Mouse (Mus musculus): Measurements from ENCODE around the gene Gm42372. TPM values are rescaled to one million over a fixed set of nuclear protein-coding genes. Genes with fewer than 3 reads are reported as not detected.

Gm42372 gene
- polyA plus RNA-seq, 1 experiment from 2014 or later: 0.93 TPM

DNA sequence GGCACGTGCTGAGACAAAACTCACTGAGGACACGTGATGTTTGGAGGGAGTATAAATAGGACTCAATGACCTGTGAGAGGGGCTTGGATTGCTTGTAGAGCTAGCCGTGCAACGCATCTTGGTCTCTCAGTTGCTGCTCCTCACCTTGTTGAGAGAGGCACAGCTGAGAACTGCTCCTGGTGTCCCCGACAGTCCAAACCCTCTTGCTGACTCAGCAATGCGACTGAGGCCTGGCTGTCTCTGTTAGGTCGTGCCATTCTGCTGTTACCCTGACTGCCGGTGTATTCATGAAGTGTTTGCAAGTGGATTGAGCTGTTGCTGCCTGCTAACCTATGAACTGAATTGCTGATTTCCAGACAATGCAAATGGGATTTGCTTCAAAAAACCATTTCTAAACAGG, 6.6 kb upstream of the Gm42372 start:
- no peak overlapping the region for H3K4me3 ChIP-seq
- H3K27ac ChIP-seq: no peak overlapping the region
- H3K36me3 ChIP-seq: no peaks in the 10 kb centered on the region
- H3K9me3 ChIP-seq: no peaks in the 10 kb centered on the region
- no peak for DNase-seq (ENCODE audit: low spot score)
- no peaks in the 10 kb centered on the region for H3K27me3 ChIP-seq (ENCODE audit: insufficient read depth, poor library complexity, severe bottlenecking)
- 63% methylated on average over 8 of the region's 8 CpGs for WGBS
- peaks cover 16% of the 10 kb centered on the region; the same call in 1 of the 2 replicates for H3K4me1 ChIP-seq (replicated peaks)

GRCm38 (mm10) chr7:16978173-16978572, 4.7 kb upstream of the Gm42372 start:
- Histone ChIP-seq H3K36me3 (no peaks in the 10 kb centered on the region), H3K27me3 (ENCODE audit: insufficient read depth, poor library complexity, severe bottlenecking) (no peaks in the 10 kb centered on the region), H3K4me3 (no peak overlapping the region), H3K4me1 (replicated peaks) (peaks cover 30% of the 10 kb centered on the region), H3K27ac (no peak overlapping the region), H3K9me3 (no peaks in the 10 kb centered on the region)
- DNase-seq (ENCODE audit: low spot score): no peak
- 75% methylated on average over 6 of the region's 6 CpGs for WGBS

DNA sequence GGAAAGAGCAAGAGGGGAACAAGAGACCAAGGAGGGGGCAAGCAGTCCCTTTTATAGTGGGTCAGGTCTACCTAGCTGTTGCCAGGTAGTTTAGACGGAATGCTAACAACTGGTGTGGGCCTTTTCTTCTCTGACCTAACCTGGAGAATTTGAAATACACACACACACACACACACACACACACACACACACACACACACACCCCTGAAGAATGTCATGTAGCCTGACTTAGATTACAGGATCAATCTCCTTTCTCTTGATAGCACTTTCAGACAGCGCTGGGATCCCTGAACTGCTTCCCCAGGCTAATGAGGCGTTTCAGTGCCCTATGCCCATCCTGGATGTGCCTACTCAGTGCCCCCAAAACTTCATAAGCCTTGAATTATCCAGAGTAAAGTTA, 4.3 kb upstream of the Gm42372 start:
- no peak for DNase-seq (ENCODE audit: low spot score)
- Histone ChIP-seq H3K9me3 (no peaks in the 10 kb centered on the region), H3K4me1 (replicated peaks) (peaks cover 34% of the 10 kb centered on the region), H3K4me3 (no peak overlapping the region), H3K27me3 (ENCODE audit: insufficient read depth, poor library complexity, severe bottlenecking) (no peaks in the 10 kb centered on the region), H3K36me3 (no peaks in the 10 kb centered on the region), H3K27ac (no peak overlapping the region)
- 90% methylated on average over 3 of the region's 3 CpGs for WGBS

DNA sequence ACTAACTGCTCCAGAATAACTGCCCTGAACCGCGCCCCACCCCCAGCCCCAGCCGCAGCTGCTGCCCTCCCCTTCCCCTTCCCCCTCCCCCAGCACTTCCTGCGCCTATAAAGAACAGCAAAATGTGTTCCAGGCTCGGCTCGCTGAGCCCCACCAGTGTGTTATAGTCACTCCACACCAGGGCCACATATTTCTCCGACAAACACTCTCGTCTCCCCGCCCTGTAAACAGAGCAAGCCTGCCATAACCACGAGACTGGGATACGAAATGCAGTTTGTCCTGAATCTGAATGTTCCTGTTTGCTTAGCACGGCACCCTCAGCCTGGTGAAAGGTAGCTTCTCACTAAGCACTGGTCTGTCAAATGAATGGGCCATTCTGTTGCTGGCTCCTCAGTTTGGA, 2.5 kb upstream of the Gm42372 start:
- peaks cover 42% of the 10 kb centered on the region for H3K4me1 ChIP-seq (replicated peaks)
- H3K9me3 ChIP-seq: no peaks in the 10 kb centered on the region
- peak overlapping the region; percentile 87 for H3K27ac ChIP-seq
- peak; percentile 57 for DNase-seq (ENCODE audit: low spot score)
- H3K36me3 ChIP-seq: peaks cover 3% of the 10 kb centered on the region; the same call in 1 of the 2 replicates
- 10% methylated on average over 12 of the region's 12 CpGs for WGBS
- H3K27me3 ChIP-seq (ENCODE audit: insufficient read depth, poor library complexity, severe bottlenecking): no peaks in the 10 kb centered on the region
- H3K4me3 ChIP-seq: peak overlapping the region; percentile 41

DNA sequence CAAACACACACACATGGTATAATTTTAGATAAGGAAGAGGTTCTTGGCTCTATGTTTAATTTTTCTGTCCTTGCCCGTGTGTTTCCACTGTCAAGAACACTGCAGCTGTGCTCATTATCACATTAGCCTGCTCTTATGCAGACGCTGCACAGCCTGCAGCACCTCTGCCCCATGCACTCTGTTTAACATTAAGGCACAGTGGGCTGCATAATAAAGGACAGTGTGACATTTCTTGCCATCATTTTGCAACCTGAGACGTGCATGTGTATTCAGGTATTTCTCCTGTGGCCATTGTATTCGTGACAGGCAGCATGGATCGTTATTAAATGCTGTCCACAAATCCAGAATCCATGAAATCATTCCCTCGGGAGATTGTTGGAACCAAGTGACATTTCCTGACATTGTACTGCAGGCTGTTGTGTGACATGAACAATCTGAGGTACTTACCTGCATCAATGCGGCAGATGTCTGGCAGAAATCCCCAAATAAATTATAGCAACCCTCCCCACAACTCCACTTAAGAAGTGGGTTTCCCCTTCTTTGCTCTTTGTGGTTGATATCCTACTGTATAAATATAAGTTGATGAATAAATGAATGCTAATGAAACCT, 4.8 kb downstream of the Gm42372 start:
- DNase-seq (ENCODE audit: low spot score): no peak
- Histone ChIP-seq H3K27ac (0 out of 2 replicates have a peak overlapping the region, but pooled peaks have one; percentile 18), H3K27me3 (ENCODE audit: insufficient read depth, poor library complexity, severe bottlenecking) (no peaks in the 10 kb centered on the region), H3K4me1 (replicated peaks) (peaks cover 53% of the 10 kb centered on the region), H3K36me3 (peaks cover 6% of the 10 kb centered on the region; the same call in 1 of the 2 replicates), H3K9me3 (peaks cover 4% of the 10 kb centered on the region; the same call in 1 of the 2 replicates), H3K4me3 (no peak overlapping the region)
- WGBS: 72% methylated on average over 7 of the region's 7 CpGs

GRCm38 (mm10) chr7:16988405-16988804, 5.5 kb downstream of the Gm42372 start:
- Histone ChIP-seq H3K9me3 (peaks cover 4% of the 10 kb centered on the region; the same call in 1 of the 2 replicates), H3K36me3 (peaks cover 6% of the 10 kb centered on the region; the same call in 1 of the 2 replicates), H3K27me3 (ENCODE audit: insufficient read depth, poor library complexity, severe bottlenecking) (no peaks in the 10 kb centered on the region), H3K4me1 (replicated peaks) (peaks cover 49% of the 10 kb centered on the region), H3K4me3 (no peak overlapping the region), H3K27ac (peak overlapping the region; percentile 18; the same call in 1 of the 2 replicates)
- 71% methylated on average over 3 of the region's 3 CpGs for WGBS
- DNase-seq (ENCODE audit: low spot score): no peak

- DNase-seq (ENCODE audit: low spot score): no peak
- Histone ChIP-seq H3K36me3 (peaks cover 8% of the 10 kb centered on the region; the same call in 1 of the 2 replicates), H3K9me3 (peaks cover 8% of the 10 kb centered on the region), H3K27ac (peak overlapping the region; percentile 87), H3K4me1 (replicated peaks) (peaks cover 57% of the 10 kb centered on the region), H3K27me3 (ENCODE audit: insufficient read depth, poor library complexity, severe bottlenecking) (peaks cover 3% of the 10 kb centered on the region; the same call in 1 of the 2 replicates), H3K4me3 (no peak overlapping the region)
- 34% methylated on average over 15 of the region's 15 CpGs for WGBS
Observed at GRCm38 (mm10) chr7:16990006-16990744, 7.3 kb downstream of the Gm42372 start.

DNA sequence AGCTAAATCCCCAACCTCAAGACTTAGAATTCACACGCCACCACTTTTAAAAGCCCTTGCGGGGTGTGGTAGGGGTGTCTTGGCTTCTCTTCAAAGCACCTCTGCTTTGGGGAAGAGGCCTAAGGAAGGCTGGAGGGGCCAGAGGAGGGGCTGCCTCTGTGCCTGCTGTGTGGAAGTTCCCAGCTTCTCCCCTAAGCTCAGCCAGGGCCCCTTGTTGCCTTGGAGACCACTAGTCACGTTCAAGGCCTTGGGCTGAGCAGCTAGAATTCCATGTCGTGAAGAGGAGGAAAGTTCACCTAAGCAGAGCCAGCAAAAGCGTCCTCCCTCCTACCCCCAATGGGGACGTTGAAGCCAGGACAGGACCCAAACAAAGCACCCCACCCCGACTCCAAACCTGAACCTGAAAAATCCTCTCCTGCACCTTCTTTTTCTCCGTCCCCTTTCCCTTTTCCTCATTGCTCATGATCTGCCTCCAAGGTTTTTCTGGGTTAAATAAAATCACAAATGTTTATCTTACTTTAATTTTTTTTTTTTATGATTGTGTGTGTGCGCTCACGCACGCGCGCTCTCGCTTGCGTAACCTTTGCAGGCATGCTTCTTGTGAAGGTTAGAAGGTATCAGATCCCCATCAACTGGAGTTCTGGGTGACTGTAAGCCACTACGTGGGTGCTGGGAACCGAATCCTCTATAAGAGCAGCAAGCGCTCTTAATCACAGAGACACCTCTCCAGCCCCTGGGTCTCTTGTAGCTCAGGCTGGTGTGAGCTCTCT, 9.0 kb downstream of the Gm42372 start:
- Histone ChIP-seq H3K27me3 (ENCODE audit: insufficient read depth, poor library complexity, severe bottlenecking) (peaks cover 5% of the 10 kb centered on the region; the same call in 1 of the 2 replicates), H3K27ac (peak overlapping the region; percentile 88), H3K36me3 (peaks cover 20% of the 10 kb centered on the region), H3K4me1 (replicated peaks) (peaks cover 73% of the 10 kb centered on the region), H3K9me3 (peaks cover 8% of the 10 kb centered on the region), H3K4me3 (peak overlapping the region; percentile 27; the same call in 1 of the 2 replicates)
- 63% methylated on average over 18 of the region's 18 CpGs for WGBS
- DNase-seq (ENCODE audit: low spot score): peak; percentile 84

GRCm38 (mm10) chr7:16992451-16992807, 9.5 kb downstream of the Gm42372 start, which contains the start of gene Ccdc8:
TSS of gene Ccdc8 (plus strand) at chr7:16992708.
- 95% methylated on average over 5 of the region's 5 CpGs for WGBS
- H3K36me3 ChIP-seq: peaks cover 24% of the 10 kb centered on the region
- H3K4me3 ChIP-seq: peak within 1 kb of the TSS; percentile 66
- peaks cover 8% of the 10 kb centered on the region for H3K9me3 ChIP-seq
- no peak for DNase-seq (ENCODE audit: low spot score)
- H3K27me3 ChIP-seq (ENCODE audit: insufficient read depth, poor library complexity, severe bottlenecking): peaks cover 5% of the 10 kb centered on the region; the same call in 1 of the 2 replicates
- peak within 1 kb of the TSS; percentile 92 for H3K27ac ChIP-seq
- peaks cover 72% of the 10 kb centered on the region for H3K4me1 ChIP-seq (replicated peaks)

DNA sequence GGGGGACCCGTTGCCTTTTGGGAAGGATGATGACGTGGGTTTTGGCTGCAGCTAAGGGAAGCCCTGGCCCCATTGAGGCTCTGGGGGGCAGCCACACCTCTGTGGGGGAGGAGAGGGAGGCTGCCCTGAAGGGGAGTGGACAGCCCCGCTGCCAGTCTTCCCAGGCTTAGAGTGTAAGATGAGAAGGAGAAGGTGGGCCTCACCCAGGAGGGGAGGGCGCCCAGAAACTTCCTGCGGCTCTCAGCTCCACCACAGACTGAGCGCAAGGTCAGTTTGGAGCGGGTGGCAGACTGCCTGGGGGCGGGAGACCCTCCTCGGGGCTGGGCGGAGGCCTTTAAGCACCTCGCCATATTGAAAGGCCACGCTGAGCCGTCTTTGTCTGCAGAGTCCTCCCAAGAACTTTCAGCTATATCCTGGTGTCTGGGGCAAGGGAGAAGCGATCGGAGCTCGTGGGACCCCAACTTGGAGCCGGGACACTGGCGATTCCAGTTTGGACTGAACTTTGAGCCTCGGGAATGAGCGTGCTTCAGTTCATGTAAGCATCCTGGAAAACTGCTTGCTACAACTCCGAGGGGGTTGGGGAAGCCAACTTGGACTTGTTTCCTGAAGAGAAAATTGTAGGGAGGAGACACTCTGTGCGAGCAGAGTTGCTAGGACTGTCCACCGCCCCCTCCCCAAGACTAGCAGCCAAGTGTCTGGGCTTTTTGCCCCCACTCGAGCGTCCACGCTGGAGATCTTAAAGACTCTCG, 10.9 kb downstream of the Gm42372 start:
- peak; percentile 85 for DNase-seq (ENCODE audit: low spot score)
- Histone ChIP-seq H3K9me3 (peaks cover 8% of the 10 kb centered on the region), H3K4me1 (replicated peaks) (peaks cover 63% of the 10 kb centered on the region), H3K4me3 (peak overlapping the region; percentile 66), H3K27me3 (ENCODE audit: insufficient read depth, poor library complexity, severe bottlenecking) (peaks cover 5% of the 10 kb centered on the region; the same call in 1 of the 2 replicates), H3K27ac (peak overlapping the region; percentile 92), H3K36me3 (peaks cover 38% of the 10 kb centered on the region)
- WGBS: 2% methylated on average over 27 of the region's 27 CpGs

- Histone ChIP-seq H3K4me1 (replicated peaks) (peaks cover 63% of the 10 kb centered on the region), H3K4me3 (peak overlapping the region; percentile 66), H3K27ac (peak overlapping the region; percentile 92), H3K36me3 (peaks cover 42% of the 10 kb centered on the region), H3K9me3 (peaks cover 7% of the 10 kb centered on the region), H3K27me3 (ENCODE audit: insufficient read depth, poor library complexity, severe bottlenecking) (peaks cover 5% of the 10 kb centered on the region; the same call in 1 of the 2 replicates)
- WGBS: 13% methylated on average over 20 of the region's 20 CpGs
- DNase-seq (ENCODE audit: low spot score): no peak
Observed at GRCm38 (mm10) chr7:16994400-16994799, 11.5 kb downstream of the Gm42372 start.

- H3K4me3 ChIP-seq: peak overlapping the region; percentile 66
- 96% methylated on average over 4 of the region's 4 CpGs for WGBS
Observed at GRCm38 (mm10) chr7:16995345-16995744, 12.5 kb downstream of the Gm42372 start.

More at GRCm38 (mm10) chr7:16995345-16995744, 12.5 kb downstream of the Gm42372 start:
- Histone ChIP-seq H3K27ac (peak overlapping the region; percentile 92), H3K9me3 (peaks cover 4% of the 10 kb centered on the region; the same call in 1 of the 2 replicates), H3K27me3 (ENCODE audit: insufficient read depth, poor library complexity, severe bottlenecking) (peaks cover 5% of the 10 kb centered on the region; the same call in 1 of the 2 replicates), H3K36me3 (peaks cover 47% of the 10 kb centered on the region), H3K4me1 (replicated peaks) (peaks cover 58% of the 10 kb centered on the region)
- DNase-seq (ENCODE audit: low spot score): no peak
